Mouse (Mus musculus): Measurements from ENCODE around the gene Ankrd63.

- TF ChIP-seq GATA1 (IDR thresholded peaks at IDR 0.05; ENCODE audit: borderline replicate concordance, low read length) (no peak), FLI1 (IDR thresholded peaks at IDR 0.05; ENCODE audit: low read length) (no peak)
Observed at GRCm38 (mm10) chr2:118716677-118717076, 12.9 kb upstream of the Ankrd63 start.
